Mouse (Mus musculus): Measurements from ENCODE around the gene Usp3.

The Usp3 gene

DNA sequence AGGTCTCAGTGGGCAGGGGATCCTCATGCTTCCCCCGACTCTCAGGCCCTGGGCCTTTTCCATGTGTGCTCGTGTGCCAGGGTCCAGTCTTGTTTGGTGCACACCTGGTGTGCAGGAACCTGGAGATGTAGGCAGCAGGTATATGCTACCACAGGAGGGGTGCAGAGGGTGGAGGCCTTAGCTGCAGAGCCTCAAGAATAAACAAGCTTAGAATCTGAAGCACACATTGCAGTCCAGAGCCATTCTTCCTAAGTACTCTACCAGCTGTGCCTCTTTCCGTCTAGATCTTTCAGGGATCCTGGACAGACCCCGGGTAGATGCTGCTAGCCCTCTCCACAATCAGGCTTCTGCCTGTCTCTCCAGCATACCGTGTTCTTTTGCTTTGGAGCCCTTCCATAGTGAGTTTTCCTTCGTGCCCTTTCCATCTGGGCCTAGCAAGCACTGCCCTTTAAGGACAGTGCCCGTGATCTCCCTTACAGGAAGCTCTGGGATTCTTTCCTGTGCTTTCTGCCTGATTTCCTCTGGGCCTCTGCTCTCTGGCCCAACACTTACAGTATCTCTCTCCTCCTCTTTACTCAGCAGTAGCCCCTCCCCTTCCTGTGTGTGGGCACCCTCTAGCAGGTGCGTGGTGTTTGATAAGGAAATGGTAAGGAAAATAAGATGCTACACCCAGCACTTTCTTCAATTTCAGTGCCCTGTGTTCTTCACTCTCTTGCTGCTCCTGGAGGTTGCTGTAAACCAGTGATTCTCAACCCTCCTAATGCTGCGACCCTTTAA, 87.6 kb downstream of the Usp3 start:
- DNase-seq, result no peak

DNA sequence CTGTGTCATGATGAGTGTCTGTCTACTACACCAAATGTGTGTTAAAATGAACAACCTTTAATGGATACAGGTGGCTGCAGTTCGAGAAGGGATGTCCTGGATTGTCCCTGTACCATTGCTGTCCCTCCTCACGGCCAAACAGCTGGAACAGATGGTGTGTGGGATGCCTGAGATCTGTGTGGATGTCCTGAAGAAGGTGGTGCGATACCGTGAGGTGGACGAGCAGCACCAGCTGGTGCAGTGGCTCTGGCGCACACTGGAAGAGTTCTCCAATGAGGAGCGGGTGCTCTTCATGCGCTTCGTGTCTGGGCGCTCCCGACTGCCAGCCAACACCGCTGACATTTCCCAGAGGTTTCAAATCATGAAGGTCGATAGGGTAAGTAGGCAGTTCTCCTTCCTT, 88.4 kb downstream of the Usp3 start:
- no peak for DNase-seq

DNA sequence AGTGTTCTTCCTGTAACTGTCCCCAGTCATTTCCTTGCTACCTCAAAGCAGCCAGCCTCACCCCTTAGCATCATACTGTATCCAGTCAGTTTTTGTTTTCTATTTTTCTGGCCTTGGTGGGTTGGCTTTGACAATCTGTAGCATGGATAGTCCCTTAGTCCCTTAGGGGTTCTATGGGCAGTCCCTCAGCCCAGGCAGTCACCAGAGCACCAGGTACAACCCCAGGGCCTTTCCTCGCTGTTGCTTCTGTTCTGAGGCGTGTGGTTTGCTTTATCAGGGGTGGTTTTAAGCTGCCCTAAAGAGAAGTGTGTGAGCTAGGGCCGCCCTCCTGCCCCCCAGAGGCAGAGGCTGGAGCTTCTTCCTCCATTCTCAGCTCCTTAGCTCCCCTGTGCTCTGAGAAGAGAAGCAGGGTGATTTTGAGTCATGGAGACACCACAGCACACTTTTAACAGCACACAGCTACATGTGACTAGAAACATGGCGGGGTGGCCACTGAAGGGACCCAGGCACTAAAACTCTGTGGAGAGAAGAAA, 89.0 kb downstream of the Usp3 start:
- no peak for DNase-seq

DNA sequence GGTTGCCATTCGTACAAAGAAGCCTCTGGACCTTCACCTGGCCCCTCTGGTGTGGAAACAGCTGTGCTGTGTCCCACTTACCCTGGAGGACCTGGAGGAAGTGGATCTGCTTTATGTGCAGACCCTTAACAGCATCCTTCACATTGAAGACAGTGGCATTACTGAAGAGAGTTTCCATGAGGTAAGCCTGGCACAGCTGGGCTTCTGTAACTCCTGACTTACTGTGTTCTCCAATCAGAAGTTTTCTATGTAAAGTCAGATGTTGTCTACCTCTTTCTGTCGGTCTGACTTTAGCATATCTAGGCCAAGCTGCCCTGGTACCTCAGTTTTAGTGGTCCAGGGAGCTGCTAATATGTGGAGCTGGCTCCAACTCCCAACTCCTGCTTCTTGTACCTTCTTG, 91.7 kb downstream of the Usp3 start:
- no peak for DNase-seq

DNA sequence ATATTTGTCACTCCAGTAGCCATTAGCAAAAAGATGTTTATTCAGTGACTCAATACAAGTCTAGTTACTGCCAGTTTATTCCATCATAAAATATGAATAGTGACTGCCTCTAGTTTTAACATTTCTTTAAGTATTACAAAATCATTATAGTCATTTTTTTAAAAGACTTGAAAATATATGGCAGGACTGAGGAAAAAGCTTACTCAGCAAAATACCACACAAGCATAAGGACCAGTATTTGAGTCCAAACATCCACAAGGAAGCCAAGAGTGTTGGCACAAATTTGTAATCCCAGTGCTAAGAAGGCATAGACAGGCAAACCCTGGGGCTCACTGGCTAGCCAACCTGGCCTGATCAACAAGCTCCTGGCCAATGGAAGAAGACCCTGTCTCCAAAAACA, 99.0 kb downstream of the Usp3 start:
- no peak for DNase-seq

DNA sequence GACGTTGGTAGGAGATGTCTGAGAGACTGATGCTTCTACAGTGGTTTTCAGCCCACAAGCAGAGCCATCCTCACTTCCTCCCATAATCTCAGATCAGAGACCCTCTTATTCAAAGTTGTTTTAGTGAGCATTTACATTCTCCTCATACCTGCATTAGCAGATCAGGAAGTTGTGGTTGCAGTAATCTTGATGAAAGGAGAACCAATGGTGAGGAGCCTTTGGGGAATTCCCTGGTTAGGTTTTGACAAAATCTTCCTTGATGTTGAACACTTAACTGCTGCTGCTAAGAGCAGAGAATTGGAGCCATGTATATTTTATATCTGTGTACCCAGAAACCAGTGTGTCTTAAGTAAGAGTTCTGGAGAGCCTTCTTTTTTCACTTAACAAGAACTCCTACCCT, 100.6 kb downstream of the Usp3 start:
- DNase-seq, result no peak

DNA sequence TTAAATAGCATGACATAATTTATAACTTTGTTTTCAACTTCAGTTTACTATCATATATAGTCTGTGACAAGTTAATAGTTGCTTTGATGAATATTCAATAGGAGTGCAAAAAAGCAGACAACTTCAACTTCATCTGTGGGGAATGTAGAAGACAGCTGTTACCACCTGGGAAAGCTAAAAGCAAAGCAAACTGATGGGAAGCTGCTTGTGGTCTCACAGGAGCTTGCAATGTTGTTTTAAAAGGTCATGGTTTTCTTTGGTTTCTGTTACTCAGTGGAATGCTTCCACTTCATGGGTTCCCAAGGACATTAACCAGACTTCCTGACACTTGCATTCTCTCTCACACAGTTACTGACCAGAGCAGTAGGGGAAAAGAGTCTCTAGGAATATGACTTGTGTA, 104.2 kb downstream of the Usp3 start:
- no peak for DNase-seq

DNA sequence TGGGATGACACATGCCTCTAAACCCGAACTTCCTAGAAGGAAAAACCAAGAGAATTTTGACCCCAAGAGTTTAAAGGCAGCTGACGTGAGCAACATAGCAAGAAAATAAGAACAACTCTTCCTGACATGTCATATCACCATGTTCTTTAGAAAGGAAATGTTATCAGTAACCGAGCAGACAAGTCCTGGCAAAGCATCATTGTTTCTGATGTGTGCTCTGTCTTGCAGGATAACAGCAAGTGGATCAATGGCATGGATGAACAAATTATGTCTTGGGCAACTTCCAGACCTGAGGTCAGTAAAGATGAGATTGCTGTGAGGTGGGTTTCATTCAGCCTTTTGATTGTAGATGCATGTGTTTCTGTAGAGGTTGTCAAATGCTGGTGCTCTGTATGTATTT, 109.5 kb downstream of the Usp3 start:
- DNase-seq, result no peak

DNA sequence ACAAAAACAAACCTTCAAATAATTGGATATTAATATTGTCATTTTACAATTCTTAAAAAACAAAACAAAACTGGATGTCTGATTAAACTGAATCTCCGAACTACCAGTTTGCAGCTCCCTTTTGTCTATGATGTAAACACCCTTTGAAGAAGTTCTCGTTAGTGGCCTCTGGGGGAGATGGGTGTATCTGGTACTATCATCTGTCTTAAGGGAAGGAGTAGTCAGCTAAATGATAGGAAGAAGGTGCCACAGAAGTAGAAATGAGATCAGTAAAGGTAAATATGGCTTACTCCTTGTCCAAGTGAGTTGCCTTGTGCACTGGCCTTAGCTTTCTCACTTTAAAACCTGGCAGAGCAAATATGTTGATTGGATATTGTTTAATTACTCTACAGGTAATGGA, 115.2 kb downstream of the Usp3 start:
- no peak for DNase-seq

DNA sequence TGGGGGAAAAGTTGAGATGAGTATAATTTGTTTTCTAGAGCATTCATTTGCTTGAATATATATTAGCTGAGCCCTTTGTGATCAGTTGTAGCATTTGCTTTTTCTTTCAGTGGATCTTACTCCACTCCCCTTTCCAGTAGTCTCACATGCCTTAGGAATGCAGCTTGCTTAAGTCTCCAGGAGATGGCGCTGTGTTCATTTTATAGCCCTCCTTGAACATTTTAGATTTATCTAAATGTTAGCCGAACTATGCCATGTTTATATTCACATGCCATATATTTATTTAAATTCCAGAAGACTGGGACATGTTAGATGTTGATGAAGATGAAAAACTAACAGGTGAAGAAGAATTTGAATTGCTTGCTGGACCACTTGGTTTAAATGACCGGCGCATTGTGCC, 127.9 kb downstream of the Usp3 start:
- peak; percentile 55 for DNase-seq
